Mouse (Mus musculus): Measurements from ENCODE around the gene Cdh1. TPM values are rescaled to one million over a fixed set of nuclear protein-coding genes. Genes with fewer than 3 reads are reported as not detected.

Gene Cdh1
- total RNA-seq, 2 experiments from 2014 or later, result 4.1 to 4.2 TPM

DNA sequence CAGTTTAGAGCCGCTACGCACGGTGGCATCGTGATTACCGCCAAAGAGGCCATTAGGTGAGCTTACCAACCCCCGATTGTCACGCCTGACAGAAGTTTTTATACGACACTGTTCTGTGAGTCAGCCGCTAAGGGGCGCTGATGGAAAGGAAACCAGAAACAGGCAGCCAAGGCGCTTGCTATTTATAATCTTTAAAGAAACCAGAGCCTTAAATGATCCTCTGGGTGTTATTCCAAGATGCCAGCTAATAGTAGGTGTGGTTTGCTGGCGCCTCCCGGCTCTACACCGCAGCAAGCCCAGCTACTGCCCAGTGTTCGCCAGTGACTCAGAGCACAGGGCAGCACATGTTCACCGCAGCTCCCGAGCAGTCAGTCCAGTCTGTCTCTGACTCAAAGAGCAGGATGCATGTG lies 114.9 kb downstream of the Cdh1 start:
- DNase-seq, result peak; percentile 82
- intact Hi-C loops (cut with DNase I), result loop anchor here (5.0 kb wide), 2 partner anchors 154 to 169 kb away; partner anchors contain the start of gene Has3

Other genes with a start within 250 kb of the Cdh1 start
- gene Zfp90, start 188.0 kb upstream of the Cdh1 start, total RNA-seq (2021), result 10 to 100 TPM; 39.3 to 39.8 TPM
- gene 6030452D12Rik, start 102.8 kb upstream of the Cdh1 start, total RNA-seq (2021), result not detected
- under 1 TPM; 0.28 to 0.46 TPM for gene Cdh3, start 92.5 kb upstream of the Cdh1 start, total RNA-seq (2021)
- 100 to 1,000 TPM; 117 to 133 TPM for gene Gm10073, start 29.9 kb upstream of the Cdh1 start, total RNA-seq (2021)
- 1 to 10 TPM; 7.1 to 8.0 TPM for gene Tango6, start 79.7 kb downstream of the Cdh1 start, total RNA-seq (2021)